Mouse (Mus musculus): Measurements from ENCODE around the gene Dbi.

Dbi gene

DNA sequence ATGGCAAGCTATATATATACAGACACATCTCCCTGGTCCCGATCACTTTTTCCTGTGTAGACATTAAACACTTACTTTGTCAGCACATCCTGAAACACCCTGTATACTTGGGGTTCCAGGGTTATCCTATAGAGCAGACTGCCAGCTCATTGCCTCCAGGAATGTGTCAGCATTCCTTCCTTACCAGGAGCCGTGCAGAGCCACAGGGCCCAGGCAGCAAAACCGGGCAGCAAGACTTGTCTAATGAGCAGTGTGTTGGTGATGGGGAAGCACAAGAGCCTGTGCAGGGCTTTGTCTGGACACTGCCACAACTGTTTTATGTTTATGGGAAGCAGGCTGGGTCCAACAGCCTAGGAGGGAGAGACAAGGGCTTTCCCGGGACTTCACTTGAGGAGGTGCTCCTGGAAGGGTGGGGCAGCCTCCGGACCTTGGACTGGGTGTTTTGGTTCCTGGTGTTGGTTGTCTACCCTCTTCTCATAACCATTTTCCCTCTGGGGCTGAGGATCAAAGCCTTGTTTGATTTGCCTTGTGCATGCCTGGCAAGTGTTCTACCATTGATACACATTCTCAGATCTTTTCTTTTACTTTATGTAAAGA lies 36.9 kb downstream of the Dbi start:
- DNase-seq (ENCODE audit: low read depth, low spot score): no peak

DNA sequence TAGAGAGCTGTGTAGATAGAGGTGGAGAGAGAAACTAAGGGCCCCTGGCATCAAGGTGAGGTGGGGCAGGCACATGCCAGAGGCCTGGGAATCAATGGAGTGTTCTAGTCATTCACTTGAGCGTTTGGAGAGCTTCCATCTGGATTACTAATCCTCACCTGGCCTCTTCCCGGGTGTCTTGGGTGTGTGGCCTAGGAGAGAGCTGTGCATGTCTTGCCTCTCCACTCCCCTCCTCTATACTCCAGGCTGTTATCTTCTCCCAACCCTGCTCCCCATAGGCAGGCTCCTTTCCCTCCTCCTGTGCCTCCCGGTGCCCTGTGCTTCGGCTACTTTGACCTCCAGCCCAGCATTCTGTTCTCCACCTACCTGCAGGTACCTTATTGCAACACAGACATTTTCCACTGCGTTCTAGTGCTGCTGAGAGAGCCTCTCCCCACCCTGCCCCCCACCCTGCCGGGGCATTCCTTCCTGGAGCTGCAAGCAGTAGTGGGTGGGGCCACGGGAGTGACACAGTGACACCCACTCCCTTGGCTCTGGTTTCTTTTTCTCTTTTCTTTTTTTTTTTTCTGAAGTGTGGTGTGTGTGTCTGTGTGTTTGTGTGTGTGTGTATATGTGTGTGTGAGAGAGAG lies 37.8 kb downstream of the Dbi start:
- no peak for DNase-seq (ENCODE audit: low read depth, low spot score)

DNA sequence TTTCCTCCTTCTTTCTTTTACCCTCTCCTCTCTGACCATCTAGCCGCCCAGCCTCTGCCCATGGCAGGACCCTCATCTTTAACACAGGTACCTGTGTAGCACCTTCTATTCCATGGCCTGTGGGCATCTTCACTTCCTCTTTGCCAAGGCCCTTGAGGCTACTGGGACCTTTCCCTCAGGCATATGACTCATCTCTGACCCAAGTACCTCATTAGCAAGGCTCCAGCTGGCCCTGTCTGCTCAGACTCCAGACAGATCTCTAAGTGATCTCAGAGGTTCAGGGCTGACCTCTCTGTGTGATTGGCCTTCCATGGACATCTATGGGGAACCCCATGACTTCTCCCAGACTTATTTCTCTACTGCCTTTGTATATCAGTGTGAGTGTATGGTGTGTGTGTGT lies 40.2 kb downstream of the Dbi start:
- no peak for DNase-seq (ENCODE audit: low read depth, low spot score)

DNA sequence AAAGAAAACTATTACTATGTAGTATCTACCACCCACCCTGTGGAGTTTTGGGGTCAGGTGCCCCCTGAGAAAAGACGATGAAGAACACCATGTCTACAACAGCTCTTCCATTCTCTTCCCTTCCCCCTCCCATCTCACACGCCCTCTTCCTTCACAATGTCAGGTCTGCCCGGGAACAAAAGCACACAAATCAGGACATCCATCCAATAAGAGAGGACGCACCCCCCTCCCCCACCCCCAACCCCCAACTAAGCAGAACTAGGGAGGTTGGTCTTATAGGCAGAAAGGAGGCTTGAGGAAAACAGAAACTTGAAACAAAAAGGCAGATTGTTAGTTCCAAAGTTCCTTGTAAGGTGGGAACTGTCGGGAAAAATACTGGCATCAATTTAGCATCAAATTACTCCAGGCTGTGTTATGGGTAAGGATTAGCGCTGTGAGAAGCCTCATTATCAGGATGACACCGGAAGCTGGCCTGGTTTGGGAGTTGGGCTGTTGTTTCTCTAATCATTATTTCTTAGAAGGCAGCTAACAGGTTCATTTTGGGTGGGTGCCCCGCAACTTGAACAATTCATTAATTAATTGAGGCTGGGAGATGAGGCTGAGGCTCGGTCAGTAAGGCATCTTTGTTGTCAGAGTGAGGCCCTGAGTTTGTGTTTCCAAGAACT lies 43.0 kb downstream of the Dbi start:
- no peak for DNase-seq (ENCODE audit: low read depth, low spot score)

DNA sequence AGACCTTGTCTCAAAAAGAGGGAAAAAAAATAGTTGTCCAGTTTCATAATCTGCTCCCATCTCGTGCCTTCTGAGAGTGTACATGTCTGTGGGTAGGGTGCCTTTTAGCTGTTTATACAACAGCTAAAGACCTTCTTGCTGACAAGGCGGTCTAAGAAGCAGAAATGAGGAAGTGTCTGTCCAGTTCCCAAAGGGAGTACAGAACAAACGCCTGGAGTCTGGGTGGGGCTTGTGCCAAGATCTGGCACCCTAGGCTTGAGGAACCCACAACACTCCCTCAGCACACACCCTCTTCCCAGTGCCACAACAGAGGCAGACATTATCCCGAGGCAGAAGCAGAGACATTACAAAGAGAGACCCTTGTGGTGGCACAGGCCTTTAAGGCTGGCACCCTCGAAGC lies 45.4 kb downstream of the Dbi start:
- DNase-seq (ENCODE audit: low read depth, low spot score): no peak

DNA sequence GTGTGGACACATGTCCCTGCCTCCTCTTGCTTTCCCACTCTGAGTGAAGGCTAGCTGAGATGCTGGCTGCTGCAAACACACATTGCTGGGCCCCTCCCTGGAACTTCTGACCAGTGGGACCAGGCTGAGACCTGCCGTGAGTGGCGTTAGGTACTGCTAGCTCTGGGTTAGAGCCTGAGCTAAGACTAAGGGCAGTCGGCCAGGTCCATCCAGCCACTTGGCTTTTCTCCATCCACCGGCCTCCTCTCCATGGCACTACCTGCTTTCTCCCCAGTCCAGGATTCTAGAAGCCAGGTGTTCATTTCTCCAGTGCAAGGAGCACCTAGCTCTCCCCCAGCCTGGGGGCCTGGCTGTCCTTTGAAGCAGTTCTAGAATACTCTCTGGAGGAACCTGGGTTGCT lies 45.9 kb downstream of the Dbi start:
- no peak for DNase-seq (ENCODE audit: low read depth, low spot score)

DNA sequence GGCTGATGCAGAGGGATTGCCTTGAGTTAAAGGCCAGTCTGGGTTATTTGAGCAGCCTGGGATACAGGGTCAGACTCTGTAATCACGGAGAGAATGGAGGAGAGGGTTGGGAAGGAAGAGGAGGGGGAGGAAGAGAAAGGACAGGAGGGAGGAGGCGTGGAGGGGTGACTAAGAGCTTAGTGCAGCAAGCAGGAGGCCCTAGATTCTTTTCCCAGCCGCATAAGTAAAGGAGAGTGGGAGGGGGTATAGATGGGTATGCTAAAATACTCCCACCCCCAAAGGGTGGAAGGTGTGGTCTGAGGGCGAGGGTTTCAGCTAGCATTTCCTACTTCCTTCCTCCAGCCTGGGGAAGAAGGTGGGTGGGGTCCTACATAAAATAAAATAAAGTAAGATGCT lies 46.6 kb downstream of the Dbi start:
- no peak for DNase-seq (ENCODE audit: low read depth, low spot score)

DNA sequence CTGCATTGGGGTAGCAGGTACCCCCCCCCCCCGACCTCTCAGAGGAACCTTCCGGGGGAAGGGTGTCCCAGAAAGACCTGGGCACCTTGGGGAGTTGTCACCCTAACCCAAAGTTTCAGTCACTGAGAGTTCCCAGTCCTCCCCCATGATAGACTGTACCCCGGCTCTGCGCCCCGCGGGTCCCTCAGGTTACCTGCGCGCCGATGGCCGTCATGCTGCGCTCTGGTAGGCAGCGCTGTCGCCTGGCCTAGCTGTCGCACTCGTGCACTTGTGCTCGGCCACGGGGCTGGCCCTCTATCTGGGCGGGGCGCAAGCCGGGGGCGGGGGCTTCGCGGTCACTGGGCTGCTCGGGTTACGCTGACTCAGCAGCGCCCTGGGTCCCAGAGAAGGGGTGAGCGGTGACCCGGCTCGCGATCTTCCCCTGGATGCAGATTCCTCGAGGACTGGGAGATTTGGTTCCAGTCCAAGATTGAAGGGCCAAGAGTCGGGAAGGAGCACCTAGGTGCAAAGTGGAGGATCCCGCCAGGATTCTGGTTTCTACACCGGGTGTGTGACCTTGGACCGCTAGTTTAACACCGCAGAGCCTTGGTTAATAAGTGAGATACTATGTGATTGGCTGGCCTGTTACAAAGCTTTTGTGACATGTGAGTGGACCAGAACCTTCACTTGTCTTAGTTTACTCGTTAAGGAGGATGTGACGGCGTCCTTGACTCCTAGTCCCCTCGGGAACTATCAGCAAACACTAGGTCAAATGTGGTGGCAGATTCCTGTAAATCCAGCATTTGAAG lies 47.2 kb downstream of the Dbi start, which contains the start of gene Tmem37:
Tmem37 (minus strand) TSS at position 556 of the 788 bp plus-strand sequence.
- DNase-seq (ENCODE audit: low read depth, low spot score): no peak

DNA sequence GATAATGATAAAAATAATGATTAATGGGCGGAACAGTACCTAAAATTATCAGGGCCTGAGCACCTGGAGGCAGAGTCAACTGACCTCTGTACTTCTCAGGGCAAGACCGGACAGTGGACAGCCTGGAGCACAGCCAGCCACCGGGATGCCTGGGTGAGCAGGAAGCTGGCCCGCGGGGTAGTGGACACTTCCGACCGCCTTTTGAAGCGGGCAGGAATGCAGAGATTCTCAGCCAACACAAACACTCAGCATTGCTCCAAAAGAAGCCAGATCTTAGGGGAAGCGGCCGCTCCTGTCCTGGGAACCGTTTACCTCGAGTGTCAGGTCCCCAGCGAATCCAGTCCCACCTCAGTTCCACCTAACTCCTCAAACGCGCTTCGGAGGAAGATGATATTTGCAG lies 48.0 kb downstream of the Dbi start:
- no peak for DNase-seq (ENCODE audit: low read depth, low spot score)

DNA sequence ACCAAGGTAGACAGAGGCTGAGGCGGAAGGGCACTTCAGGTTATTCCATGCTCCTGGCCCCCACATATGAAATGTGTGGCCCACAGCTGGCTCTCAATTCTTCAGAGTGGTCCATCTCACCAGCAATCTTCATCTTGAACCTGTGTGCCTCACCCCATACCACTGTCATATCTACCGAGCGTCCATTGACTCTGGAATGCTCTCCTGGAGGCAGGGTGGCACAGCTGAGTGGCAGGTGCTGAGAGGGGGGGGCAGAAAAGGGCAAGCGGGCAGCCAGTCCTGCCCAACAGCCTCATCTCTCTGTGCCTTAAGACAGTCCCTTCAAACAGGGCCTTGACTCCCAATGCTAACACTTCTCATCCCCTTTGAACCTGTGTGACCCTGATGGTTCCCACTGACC lies 49.7 kb downstream of the Dbi start:
- DNase-seq (ENCODE audit: low read depth, low spot score): no peak

DNA sequence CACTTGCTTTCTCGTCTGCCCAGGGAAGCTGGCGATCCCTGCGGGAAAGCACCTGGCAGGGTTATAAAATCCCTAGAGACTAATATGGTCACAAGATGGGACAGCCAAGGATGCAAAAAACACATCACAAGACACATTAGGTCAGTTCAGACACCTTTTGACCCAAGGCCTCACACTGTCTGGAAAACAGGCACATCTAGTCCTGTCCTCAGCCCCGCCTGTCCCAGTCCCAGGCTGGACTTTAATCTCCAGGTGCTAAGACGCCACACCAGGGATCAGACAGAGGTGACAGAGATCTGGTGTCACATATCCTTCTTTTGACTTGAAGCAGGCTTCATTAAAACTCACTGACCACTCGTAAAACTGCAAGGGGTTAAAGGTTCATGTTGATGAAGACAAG lies 50.7 kb downstream of the Dbi start:
- DNase-seq (ENCODE audit: low read depth, low spot score): no peak

DNA sequence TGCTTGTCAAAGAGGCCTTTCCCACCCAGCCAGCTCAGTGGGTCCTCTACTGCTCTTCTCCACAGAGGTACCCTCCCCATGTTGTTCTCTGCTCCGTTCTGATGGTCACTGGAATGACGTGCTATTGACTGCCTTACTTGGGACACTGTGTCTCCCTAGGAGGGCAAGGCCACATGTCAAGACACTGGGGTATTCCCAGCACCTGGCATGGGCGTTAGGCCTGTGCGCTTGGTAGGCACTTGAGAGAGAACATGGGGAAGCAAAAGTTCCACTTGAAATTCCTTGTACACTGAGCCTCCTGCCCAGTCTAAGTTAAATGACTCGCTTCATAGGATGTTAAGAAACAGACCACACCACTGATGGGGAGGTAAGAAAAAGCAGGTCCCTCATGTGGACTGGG lies 51.8 kb downstream of the Dbi start:
- DNase-seq (ENCODE audit: low read depth, low spot score): no peak

DNA sequence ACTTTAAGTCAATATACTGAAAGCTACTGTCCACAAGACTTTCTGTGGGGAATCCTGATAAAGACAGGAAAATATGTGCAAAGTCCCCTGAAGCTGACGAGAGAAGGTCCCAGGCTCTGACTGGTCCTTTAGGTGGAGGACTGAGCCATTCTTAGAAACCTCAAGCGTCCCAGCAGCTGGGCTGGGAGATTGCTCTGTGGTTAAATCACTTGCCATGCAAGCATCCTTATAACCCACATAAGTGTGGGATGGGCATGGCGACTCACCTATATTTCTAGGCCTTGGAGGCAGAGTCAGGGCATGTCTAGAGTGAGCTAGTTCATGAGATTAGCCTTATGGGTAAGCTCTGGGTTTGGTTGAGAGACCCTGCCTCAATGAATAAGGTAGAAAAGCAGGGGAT lies 54.3 kb downstream of the Dbi start:
- no peak for DNase-seq (ENCODE audit: low read depth, low spot score)

DNA sequence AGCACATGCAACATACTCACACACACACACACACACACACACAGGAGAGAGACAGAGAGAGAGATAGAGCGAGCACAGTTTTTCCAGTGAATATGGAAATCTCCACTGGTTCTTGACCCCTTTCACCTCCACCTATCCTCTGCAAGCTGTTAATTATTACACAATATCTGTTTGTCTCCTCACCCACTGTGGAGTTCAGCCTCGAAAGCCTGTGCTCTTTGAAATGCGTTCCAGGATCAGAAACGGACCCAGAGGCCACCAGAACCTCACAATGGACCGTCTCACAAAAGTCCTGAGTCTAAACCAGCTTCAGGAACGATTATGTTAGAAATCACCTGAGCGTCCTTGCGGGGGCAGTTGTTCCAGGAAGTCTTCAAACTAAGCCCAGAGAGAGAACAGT lies 54.7 kb downstream of the Dbi start:
- DNase-seq (ENCODE audit: low read depth, low spot score): no peak

DNA sequence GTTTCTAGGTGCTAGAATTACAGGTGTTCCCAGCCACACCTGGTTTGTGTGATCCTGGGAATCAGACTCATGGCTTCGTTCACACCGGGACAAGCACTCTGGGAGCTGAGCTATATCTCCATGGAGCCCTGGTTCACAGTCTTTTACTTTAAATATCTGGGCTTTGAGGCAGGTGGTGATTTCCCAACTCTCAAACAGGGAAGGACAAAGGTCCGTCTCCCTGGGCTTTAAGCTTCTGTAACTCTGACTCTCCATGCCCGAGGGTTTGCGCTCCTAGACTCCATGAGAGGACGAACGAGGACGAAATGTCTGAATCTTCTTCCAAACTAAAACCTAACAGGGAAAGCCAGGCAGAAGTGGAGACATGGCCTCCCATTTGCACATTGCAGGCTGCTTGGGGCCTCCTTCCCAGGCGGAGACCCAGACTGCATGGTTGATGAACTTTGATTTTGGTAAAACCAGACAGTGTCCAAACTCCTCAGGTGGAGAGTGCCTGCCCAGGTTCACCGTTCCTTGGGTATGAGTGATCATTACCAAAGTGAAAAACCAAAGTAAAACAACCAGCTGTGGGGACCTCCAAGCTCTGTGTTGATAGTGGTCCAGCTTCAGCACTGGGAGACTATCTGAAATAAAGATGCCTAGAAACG lies 56.7 kb downstream of the Dbi start:
- no peak for DNase-seq (ENCODE audit: low read depth, low spot score)
